Mouse (Mus musculus) T-helper 2 cell (primary cell): ENCODE results near the gene Dnaic2.

ENCODE experiments used
- in situ Hi-C: fragments of 300-600 bp; cut with MboI, MseI; formaldehyde crosslinking; loops from one replicate; pipeline ENCODE4 v1.15.1; 2025; ENCODE audit warnings: high pct_unique_total_duplicates

Gene Dnaic2

DNA sequence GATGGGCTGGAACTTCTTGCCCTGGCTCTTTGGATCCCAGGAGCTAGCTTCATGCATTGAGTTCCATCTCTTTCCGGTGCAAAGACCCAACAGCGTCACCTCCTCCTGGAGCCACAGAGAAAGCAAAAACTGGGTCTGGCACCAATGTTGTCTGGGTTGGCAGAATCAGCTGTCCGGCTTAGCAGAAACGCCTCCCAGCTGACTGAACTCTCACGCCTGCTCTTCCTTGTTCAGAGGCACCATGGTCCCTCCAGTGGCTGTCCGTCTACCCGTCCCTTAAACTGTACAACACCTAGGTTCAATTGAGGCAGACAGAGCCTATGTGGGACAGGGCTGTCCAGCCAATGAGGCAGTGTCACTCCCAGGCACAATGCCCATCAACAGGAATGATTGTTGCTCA is 70.0 kb downstream of the Dnaic2 start:
- in situ Hi-C loops, result no loop called here

DNA sequence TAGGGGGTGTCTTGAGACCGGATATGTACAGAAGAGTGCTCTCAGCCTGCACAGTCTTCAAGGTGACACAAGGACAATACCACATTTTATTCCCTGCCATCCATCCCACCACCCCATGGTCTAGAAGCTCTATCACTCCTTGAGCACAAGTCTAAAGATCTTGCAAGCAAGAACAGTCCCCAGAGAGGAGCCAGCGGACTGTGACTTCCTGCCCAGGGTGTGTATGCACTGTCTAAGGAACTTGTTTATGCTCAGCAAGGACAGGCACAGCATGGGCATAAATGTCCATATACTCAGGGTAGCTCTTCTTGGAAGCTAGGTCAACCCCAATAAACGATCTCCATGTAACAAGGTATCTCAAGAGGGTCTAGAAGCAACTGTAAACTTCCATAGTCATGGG is 70.8 kb downstream of the Dnaic2 start:
- in situ Hi-C loops, result no loop called here

DNA sequence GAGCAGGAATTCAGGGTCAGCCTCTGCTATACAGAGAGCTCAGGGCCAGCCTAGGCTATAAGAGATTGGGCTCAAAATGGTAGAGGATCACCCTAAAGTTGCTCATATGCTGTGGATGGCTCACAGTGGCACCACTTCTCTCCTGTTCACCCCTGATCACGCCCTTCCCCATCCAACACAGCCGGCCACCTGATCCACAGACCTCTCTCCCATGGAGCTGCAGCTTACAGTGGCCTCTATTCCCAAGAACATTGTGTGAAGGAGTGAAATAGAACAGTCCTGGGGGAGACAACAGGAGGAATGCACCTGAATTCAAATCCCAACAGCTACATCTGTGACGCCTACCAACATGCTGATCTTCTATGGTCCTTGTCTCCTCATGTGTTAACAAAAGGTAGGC is 71.4 kb downstream of the Dnaic2 start, which contains the start of gene Gpr142:
Gpr142 (plus strand) TSS at position 301 of the 400 bp plus-strand sequence.
- in situ Hi-C loops, result no loop called here

DNA sequence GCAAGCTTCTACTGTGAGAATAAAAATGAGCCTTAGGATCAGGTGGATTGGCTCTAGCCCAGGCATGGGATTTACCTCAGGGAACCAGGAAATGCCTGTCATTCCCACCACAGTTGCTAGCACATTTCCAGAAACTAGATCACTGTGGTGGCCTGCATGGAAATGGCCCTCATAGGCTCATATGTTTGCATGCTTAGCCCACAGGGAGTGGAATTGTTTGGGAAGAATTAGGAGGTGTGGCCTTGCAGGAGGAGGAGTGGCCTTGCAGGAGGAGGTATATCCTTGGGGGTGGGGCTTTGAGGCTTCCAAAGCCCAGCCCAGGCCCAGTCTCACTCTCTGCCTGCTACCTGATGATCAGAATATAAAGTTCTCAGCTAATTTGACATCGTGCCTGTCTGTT is 74.7 kb downstream of the Dnaic2 start:
- in situ Hi-C loops, result no loop called here

- in situ Hi-C loops, result no loop called here
These were observed 75.5 kb downstream of the Dnaic2 start for GRCm38 (mm10) chr11:114802540-114803267.

- in situ Hi-C loops, result no loop called here
These were observed 76.8 kb downstream of the Dnaic2 start for GRCm38 (mm10) chr11:114803990-114804389.

DNA sequence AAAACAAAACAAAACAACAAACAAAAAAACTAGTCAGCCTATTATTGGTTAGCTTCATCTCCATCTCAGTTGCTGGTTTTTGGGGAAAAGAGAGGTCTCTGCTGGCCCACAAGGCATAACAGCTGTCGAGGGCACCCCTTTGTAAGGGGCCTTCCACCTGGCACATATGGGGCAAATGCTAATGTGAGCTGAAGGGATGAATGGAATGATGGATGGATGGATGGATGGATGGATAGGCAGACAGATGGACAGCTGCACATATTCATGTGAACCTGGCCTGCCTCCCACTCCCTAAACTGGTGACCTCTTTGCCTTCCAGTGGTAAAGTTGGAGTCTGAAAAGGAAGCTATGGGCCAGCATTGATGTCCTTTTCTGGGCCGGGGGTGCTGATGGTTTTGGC is 79.8 kb downstream of the Dnaic2 start:
- in situ Hi-C loops, result no loop called here
